Mouse (Mus musculus): ENCODE measurements at regions not wholly inside any gene's neighbourhood (a gene's known extent, or its start where the extent isn't known, plus 50 kb on each side); places are given as distances from the start of the nearest gene placed in this dataset.

GRCm38 (mm10) chr15:50400006-50400781 lies 3484.5 kb upstream of the Gm7489 start:
- DNase-seq (ENCODE audit: low read depth in 3 of 3, low spot score in 3 of 3): no peak
- no peaks in the 10 kb centered on the region for H3K27me3 ChIP-seq (ENCODE audit: control insufficient read depth, insufficient read depth, low read length)
- H3K36me3 ChIP-seq (replicated peaks; ENCODE audit: control insufficient read depth, insufficient read depth, low read depth): no peaks in the 10 kb centered on the region
- 46% methylated on average over 7 of the region's 7 CpGs for WGBS (ENCODE audit: insufficient replicate concordance)
- H3K27ac ChIP-seq: no peak overlapping the region
- TF ChIP-seq EP300 (IDR thresholded peaks at IDR 0.05; ENCODE audit: low read depth) (no peak), CTCF (IDR thresholded peaks at IDR 0.05; ENCODE audit: low read depth) (no peak)
- no peak for ATAC-seq (ENCODE audit: insufficient read depth)
- H3K4me2 ChIP-seq (ENCODE audit: low read depth): no peak overlapping the region
- no peak overlapping the region for H3K9ac ChIP-seq (replicated peaks)
- H3K4me1 ChIP-seq (replicated peaks; ENCODE audit: control insufficient read depth in 2 of 2, insufficient read depth in 2 of 2, low read length in 1 of 2): no peaks in the 10 kb centered on the region
- H3K9me3 ChIP-seq (ENCODE audit: control insufficient read depth, low read length): no peaks in the 10 kb centered on the region
- no peak overlapping the region for H3K4me3 ChIP-seq (ENCODE audit: insufficient read depth in 1 of 2, low read depth in 2 of 2, low read length in 2 of 2)

DNA sequence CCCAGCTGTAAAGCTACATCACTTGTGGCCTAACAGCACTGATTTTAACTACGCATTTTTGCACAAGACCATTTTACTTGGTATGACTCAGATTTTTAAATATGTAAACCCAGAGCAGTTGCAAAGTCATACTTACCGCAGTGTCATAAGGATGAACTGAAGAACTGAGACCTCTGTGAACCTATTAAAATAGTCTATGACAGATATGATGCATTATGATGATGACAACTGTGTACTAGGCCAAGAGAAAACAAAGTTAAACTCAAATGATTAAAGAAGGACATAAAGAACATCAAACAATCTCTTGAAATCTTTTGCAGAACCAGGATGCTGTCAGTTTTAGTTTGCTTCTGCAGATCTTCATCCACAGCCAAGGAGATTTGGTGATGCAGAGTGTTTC lies 3483.3 kb upstream of the Gm7489 start:
- 68% methylated on average over 2 of the region's 2 CpGs for WGBS (ENCODE audit: insufficient replicate concordance)
- DNase-seq (ENCODE audit: low read depth in 3 of 3, low spot score in 3 of 3) (no peak), ATAC-seq (ENCODE audit: insufficient read depth) (no peak)
- Histone ChIP-seq H3K9me3 (ENCODE audit: control insufficient read depth, low read length) (no peaks in the 10 kb centered on the region), H3K4me2 (ENCODE audit: low read depth) (no peak overlapping the region), H3K4me1 (replicated peaks; ENCODE audit: control insufficient read depth in 2 of 2, insufficient read depth in 2 of 2, low read length in 1 of 2) (no peaks in the 10 kb centered on the region), H3K4me3 (ENCODE audit: insufficient read depth in 1 of 2, low read depth in 2 of 2, low read length in 2 of 2) (no peak overlapping the region), H3K27ac (no peak overlapping the region), H3K27me3 (ENCODE audit: control insufficient read depth, insufficient read depth, low read length) (no peaks in the 10 kb centered on the region), H3K9ac (replicated peaks) (no peak overlapping the region), H3K36me3 (replicated peaks; ENCODE audit: control insufficient read depth, insufficient read depth, low read depth) (no peaks in the 10 kb centered on the region)
- TF ChIP-seq CTCF (IDR thresholded peaks at IDR 0.05; ENCODE audit: low read depth) (no peak), EP300 (IDR thresholded peaks at IDR 0.05; ENCODE audit: low read depth) (no peak)

GRCm38 (mm10) chr15:50402551-50402950 lies 3482.2 kb upstream of the Gm7489 start:
- no peak for ATAC-seq (ENCODE audit: insufficient read depth)
- no peak overlapping the region for H3K4me2 ChIP-seq (ENCODE audit: low read depth)

GRCm38 (mm10) chr15:50403883-50404282 lies 3480.8 kb upstream of the Gm7489 start:
- no peak overlapping the region for H3K4me2 ChIP-seq (ENCODE audit: low read depth)
- TF ChIP-seq EP300 (IDR thresholded peaks at IDR 0.05; ENCODE audit: low read depth) (no peak), CTCF (IDR thresholded peaks at IDR 0.05; ENCODE audit: low read depth) (no peak)
- 63% methylated on average over 2 of the region's 2 CpGs for WGBS (ENCODE audit: insufficient replicate concordance)
- no peaks in the 10 kb centered on the region for H3K4me1 ChIP-seq (replicated peaks; ENCODE audit: control insufficient read depth in 2 of 2, insufficient read depth in 2 of 2, low read length in 1 of 2)
- H3K9me3 ChIP-seq (ENCODE audit: control insufficient read depth, low read length): no peaks in the 10 kb centered on the region
- no peak overlapping the region for H3K9ac ChIP-seq (replicated peaks)
- no peak overlapping the region for H3K4me3 ChIP-seq (ENCODE audit: insufficient read depth in 1 of 2, low read depth in 2 of 2, low read length in 2 of 2)
- DNase-seq (ENCODE audit: low read depth in 3 of 3, low spot score in 3 of 3) (no peak), ATAC-seq (ENCODE audit: insufficient read depth) (no peak)
- no peak overlapping the region for H3K27ac ChIP-seq
- no peaks in the 10 kb centered on the region for H3K27me3 ChIP-seq (ENCODE audit: control insufficient read depth, insufficient read depth, low read length)
- no peaks in the 10 kb centered on the region for H3K36me3 ChIP-seq (replicated peaks; ENCODE audit: control insufficient read depth, insufficient read depth, low read depth)

More at GRCm38 (mm10) chr15:50402551-50402950, 3482.2 kb upstream of the Gm7489 start:
- no peak for DNase-seq (ENCODE audit: low read depth in 3 of 3, low spot score in 3 of 3)
- Histone ChIP-seq H3K36me3 (replicated peaks; ENCODE audit: control insufficient read depth, insufficient read depth, low read depth) (no peaks in the 10 kb centered on the region), H3K27me3 (ENCODE audit: control insufficient read depth, insufficient read depth, low read length) (no peaks in the 10 kb centered on the region), H3K4me1 (replicated peaks; ENCODE audit: control insufficient read depth in 2 of 2, insufficient read depth in 2 of 2, low read length in 1 of 2) (no peaks in the 10 kb centered on the region), H3K27ac (no peak overlapping the region), H3K9me3 (ENCODE audit: control insufficient read depth, low read length) (no peaks in the 10 kb centered on the region), H3K4me3 (ENCODE audit: insufficient read depth in 1 of 2, low read depth in 2 of 2, low read length in 2 of 2) (no peak overlapping the region), H3K9ac (replicated peaks) (no peak overlapping the region)
- WGBS (ENCODE audit: insufficient replicate concordance): 10% methylated on average over 1 of the region's 1 CpGs
- TF ChIP-seq EP300 (IDR thresholded peaks at IDR 0.05; ENCODE audit: low read depth): no peak
- no peak for TF ChIP-seq CTCF (IDR thresholded peaks at IDR 0.05; ENCODE audit: low read depth)

GRCm38 (mm10) chr15:50408985-50409384 lies 3475.7 kb upstream of the Gm7489 start:
- ATAC-seq (ENCODE audit: insufficient read depth) (no peak), DNase-seq (ENCODE audit: low read depth in 3 of 3, low spot score in 3 of 3) (no peak)
- Histone ChIP-seq H3K27me3 (ENCODE audit: control insufficient read depth, insufficient read depth, low read length) (no peaks in the 10 kb centered on the region), H3K4me1 (replicated peaks; ENCODE audit: control insufficient read depth in 2 of 2, insufficient read depth in 2 of 2, low read length in 1 of 2) (no peaks in the 10 kb centered on the region), H3K9ac (replicated peaks) (no peak overlapping the region), H3K36me3 (replicated peaks; ENCODE audit: control insufficient read depth, insufficient read depth, low read depth) (no peaks in the 10 kb centered on the region), H3K4me2 (ENCODE audit: low read depth) (no peak overlapping the region), H3K9me3 (ENCODE audit: control insufficient read depth, low read length) (no peaks in the 10 kb centered on the region), H3K4me3 (ENCODE audit: insufficient read depth in 1 of 2, low read depth in 2 of 2, low read length in 2 of 2) (no peak overlapping the region), H3K27ac (no peak overlapping the region)
- WGBS (ENCODE audit: insufficient replicate concordance): 35% methylated on average over 2 of the region's 2 CpGs
- TF ChIP-seq CTCF (IDR thresholded peaks at IDR 0.05; ENCODE audit: low read depth): no peak; the same call in 1 of the 2 replicates
- TF ChIP-seq EP300 (IDR thresholded peaks at IDR 0.05; ENCODE audit: low read depth): no peak

Data from liver, embryonic 14.5 days (tissue).